Mouse (Mus musculus): ENCODE results near the gene Gnptab.
"Not testable (repeated sequence)": the region's sequence is repeated elsewhere in the genome, so short reads cannot be mapped to it uniquely, and the experiment has no call there.

The Gnptab gene

DNA sequence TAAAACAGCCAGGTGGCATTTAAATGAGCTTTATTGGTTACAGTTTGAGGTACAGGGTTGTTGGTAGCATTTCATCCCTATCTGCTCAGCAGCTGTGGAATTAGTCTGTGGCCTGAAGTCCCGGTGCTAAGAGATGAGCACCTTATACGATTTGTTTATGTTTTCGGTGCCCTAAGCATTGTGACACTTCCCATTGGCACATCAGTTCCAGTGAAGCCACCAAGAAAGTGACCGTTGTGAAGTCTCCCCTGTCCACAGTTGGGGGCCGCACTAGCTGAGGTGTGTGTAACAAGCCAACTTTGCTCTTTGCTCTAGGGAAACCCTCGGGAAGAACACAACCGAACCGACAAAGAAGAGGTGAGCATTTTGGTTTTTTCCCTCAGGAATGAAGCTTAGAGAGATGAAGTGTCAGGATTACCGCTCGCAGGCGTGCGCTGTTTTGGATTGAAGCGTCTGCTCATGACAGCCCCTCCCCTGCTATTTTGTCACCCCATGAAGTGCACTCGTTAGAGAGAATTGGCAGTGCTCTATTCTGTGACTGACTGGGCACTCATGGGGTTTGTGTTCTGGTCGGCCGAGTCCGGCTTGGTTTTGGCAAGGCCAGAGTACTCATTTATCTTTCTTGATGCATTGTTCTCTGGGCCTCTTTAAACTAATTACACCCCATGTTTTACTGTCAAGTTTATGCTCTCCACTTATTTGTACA, 33.5 kb downstream of the Gnptab start:
- DNase-seq (ENCODE audit: low read depth in 1 of 2, low spot score in 2 of 2): no peak

- DNase-seq (ENCODE audit: low read depth in 1 of 2, low spot score in 2 of 2): peak; percentile 22 to 40
Observed at GRCm38 (mm10) chr10:88417686-88418085, 38.8 kb downstream of the Gnptab start.

DNA sequence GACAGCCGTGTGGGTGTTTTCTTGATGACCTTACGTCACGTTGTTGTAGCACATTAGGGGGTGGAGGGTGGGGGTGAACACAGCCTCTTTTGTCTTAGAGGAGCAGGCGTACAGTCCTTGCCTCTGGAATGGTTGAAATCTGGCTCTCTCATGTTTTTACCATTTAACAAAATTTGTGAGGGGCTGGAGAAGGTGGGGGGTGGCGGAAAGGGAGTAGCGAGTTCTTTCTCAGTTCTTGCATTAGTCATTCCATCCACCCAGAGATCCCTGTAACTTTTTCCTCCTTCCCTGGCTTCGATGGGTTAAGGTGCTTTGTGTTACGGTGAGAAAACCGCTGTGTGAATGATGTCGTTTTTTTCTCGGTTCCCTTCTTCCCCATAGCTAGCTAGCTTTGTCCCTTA, 41.2 kb downstream of the Gnptab start:
- DNase-seq (ENCODE audit: low read depth in 1 of 2, low spot score in 2 of 2): no peak

- no peak for DNase-seq (ENCODE audit: low read depth in 1 of 2, low spot score in 2 of 2)
Observed at GRCm38 (mm10) chr10:88420655-88421435, 41.9 kb downstream of the Gnptab start.

DNA sequence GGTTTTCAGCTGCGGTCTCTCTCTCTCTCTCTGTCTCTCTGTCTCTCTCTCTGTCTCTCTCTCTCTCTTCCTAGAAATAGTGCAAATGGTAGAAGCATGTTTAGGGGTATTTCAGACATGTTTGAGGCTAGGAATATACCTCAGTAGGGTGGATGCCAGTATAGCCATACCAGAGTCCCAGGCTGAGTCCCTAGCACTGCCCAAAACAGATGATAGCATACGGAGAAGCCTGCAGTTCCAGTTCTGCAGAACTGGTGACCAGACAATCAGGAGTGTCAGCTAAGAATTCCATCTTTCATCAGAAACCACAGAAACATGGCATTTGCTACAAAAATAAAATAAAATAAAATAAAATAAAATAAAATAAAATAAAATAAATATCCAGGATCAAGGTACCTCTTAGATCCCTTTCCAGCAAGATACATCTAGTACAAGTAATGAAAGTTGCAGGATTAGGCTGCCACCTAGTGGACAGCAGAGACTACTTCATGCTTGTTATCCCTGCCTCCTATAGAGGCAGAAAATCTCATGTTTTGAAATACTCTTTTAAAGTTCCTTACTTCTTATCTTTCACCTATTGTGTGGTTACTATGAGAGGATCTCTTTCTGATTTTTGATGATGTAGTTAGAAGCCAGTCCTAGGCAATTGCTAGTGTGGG, 47.4 kb downstream of the Gnptab start:
- no peak for DNase-seq (ENCODE audit: low read depth in 1 of 2, low spot score in 2 of 2)

GRCm38 (mm10) chr10:88426896-88427295, 48.0 kb downstream of the Gnptab start:
- DNase-seq (ENCODE audit: low read depth in 1 of 2, low spot score in 2 of 2): no peak

DNA sequence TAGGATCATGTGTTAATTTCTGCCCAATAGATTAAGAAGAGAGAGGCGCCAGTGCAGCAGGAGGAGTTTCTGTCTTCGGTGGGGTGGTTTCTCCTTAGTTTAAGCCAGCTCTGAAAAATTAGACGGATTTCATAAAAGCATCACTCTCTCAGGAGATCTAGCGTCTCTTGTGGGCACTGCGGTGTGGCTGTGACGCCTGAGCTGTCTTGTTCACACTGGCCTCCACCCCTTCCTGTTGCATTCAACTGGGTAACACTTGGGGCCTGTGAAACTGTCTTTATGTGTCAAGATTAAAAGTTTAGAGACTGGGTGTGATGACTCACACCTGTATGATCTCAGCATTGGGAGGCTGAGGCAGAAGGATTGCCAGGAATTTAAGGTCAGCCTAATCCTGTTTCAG, 49.1 kb downstream of the Gnptab start:
- no peak for DNase-seq (ENCODE audit: low read depth in 1 of 2, low spot score in 2 of 2)

DNA sequence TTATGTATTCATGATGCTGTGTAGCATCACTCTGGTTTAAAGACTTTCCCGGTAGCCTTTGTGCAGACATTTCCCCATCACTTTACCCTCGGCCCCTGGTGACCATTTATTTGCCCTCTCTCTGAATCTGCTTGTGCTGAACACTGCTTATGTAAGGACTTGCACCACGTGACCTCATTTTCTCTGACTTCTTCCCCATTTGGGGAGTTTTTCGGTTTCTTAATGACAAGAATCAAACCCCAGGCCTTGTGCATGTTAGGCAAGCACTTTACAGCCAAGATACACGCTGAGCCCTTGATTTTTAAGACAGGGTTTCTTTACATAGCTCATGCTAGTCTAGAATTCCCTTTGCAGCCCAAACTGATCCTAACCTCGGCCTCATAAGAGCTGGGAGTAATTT, 62.3 kb downstream of the Gnptab start:
- DNase-seq (ENCODE audit: low read depth in 1 of 2, low spot score in 2 of 2): peak in 1 of 2 experiments; percentile 36

- DNase-seq (ENCODE audit: low read depth in 1 of 2, low spot score in 2 of 2): no peak
Observed at GRCm38 (mm10) chr10:88451221-88451620, 72.3 kb downstream of the Gnptab start.

- no peak for DNase-seq (ENCODE audit: low read depth in 1 of 2, low spot score in 2 of 2)
Observed at GRCm38 (mm10) chr10:88451990-88452389, 73.1 kb downstream of the Gnptab start.

GRCm38 (mm10) chr10:88457816-88458215, 78.9 kb downstream of the Gnptab start:
- DNase-seq (ENCODE audit: low read depth in 1 of 2, low spot score in 2 of 2): no peak

DNA sequence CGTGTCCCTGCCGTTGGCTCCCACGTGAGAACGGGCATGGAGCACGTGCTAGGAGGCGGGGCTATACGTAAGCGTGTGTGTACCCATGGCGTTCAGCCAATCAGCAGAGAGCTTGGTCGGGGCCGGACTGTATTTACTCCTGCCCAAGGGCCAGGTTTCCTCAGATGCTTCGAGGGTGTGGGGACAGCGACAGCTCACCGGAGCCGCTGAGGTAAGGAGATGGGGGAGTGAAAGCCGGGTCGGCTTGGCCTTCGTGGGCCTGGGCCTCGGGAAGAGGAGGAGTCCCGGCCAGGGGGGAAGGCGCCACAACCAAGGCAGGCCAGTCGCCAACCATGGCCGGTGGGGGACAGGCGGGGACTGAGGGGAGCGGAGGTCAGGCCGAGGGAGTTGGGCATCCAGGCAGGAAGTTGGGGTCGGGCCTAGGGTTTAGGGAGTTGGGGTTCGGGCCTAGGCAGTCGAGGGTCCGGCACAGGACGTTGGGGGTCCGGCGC, 80.6 kb downstream of the Gnptab start, which contains the start of gene Sycp3:
TSS of gene Sycp3 (plus strand) at position 68 of the 491 bp plus-strand sequence.
- no peak for DNase-seq (ENCODE audit: low read depth in 1 of 2, low spot score in 2 of 2)

- DNase-seq (ENCODE audit: low read depth in 1 of 2, low spot score in 2 of 2): no peak
Observed at GRCm38 (mm10) chr10:88460122-88460820, 81.3 kb downstream of the Gnptab start.

- not testable (repeated sequence) for DNase-seq (ENCODE audit: low read depth in 1 of 2, low spot score in 2 of 2)
Observed at GRCm38 (mm10) chr10:88482866-88483265, 103.9 kb downstream of the Gnptab start.

- no peak for DNase-seq (ENCODE audit: low read depth in 1 of 2, low spot score in 2 of 2)
Observed at GRCm38 (mm10) chr10:88488629-88489028, 109.7 kb downstream of the Gnptab start.

- DNase-seq (ENCODE audit: low read depth in 1 of 2, low spot score in 2 of 2): no peak
Observed at GRCm38 (mm10) chr10:88491632-88492031, 112.7 kb downstream of the Gnptab start.

GRCm38 (mm10) chr10:88492658-88493057, 113.7 kb downstream of the Gnptab start:
- DNase-seq (ENCODE audit: low read depth in 1 of 2, low spot score in 2 of 2): no peak

- DNase-seq (ENCODE audit: low read depth in 1 of 2, low spot score in 2 of 2): no peak
Observed at GRCm38 (mm10) chr10:88494959-88495587, 116.1 kb downstream of the Gnptab start.
